Mouse (Mus musculus) forebrain, embryonic 15.5 days (tissue): ENCODE data around the gene Man2b2. TPM values are rescaled to one million over a fixed set of nuclear protein-coding genes. Genes with fewer than 3 reads are reported as not detected.

Experiments used
- polyA plus RNA-seq: library from polyadenylated mRNA; unstranded; fragments of >200 nt; fragmentation: Nextera tagmentation; extraction: Ambion mirVana; gene quantifications from 2 replicates; pipeline ENCODE4 v1.2.1, GENCODE M21; 2015

Man2b2 gene
- polyA plus RNA-seq, 1 experiment from 2014 or later = 7.1 TPM

Other genes with a start within 250 kb of the Man2b2 start
- 101 and 104 TPM in 2 replicates for gene Tbc1d14, start 237.4 kb downstream of the Man2b2 start, polyA plus RNA-seq
- gene D5Ertd579e, start 134.6 kb downstream of the Man2b2 start, polyA plus RNA-seq = 34.5 and 35.1 TPM in 2 replicates
- gene Bloc1s4, start 82.0 kb downstream of the Man2b2 start, polyA plus RNA-seq = 30.4 and 32.6 TPM in 2 replicates
- 350 and 358 TPM in 2 replicates for gene Mrfap1, start 33.9 kb downstream of the Man2b2 start, polyA plus RNA-seq
- gene Ppp2r2c, start 37.9 kb upstream of the Man2b2 start, polyA plus RNA-seq = 30.0 and 33.2 TPM in 2 replicates
- gene Wfs1, start 158.6 kb upstream of the Man2b2 start, polyA plus RNA-seq = 5.3 and 6.1 TPM in 2 replicates